Mouse (Mus musculus): ENCODE measurements around the gene Fbxw8. TPM values are rescaled to one million over a fixed set of nuclear protein-coding genes. Genes with fewer than 3 reads are reported as not detected.

The Fbxw8 gene
- polyA plus RNA-seq, 1 experiment from 2014 or later: 31.2 TPM

Other genes with a start within 250 kb of the Fbxw8 start
- gene Fbxo21, start 178.7 kb downstream of the Fbxw8 start, polyA plus RNA-seq (2016; fragmentation: Nextera tagmentation; extraction: Ambion mirVana): 72.2 and 73.5 TPM in 2 replicates
- gene Tesc, start 127.7 kb downstream of the Fbxw8 start, polyA plus RNA-seq (2016; fragmentation: Nextera tagmentation; extraction: Ambion mirVana): 10.0 and 19.0 TPM in 2 replicates
- gene Hrk, start 9.2 kb upstream of the Fbxw8 start, polyA plus RNA-seq (2016; fragmentation: Nextera tagmentation; extraction: Ambion mirVana): not detected in 2 replicates
- gene Rnft2, start 89.7 kb upstream of the Fbxw8 start, polyA plus RNA-seq (2016; fragmentation: Nextera tagmentation; extraction: Ambion mirVana): 2.3 and 3.7 TPM in 2 replicates
- gene 2410131K14Rik, start 89.8 kb upstream of the Fbxw8 start, polyA plus RNA-seq (2016; fragmentation: Nextera tagmentation; extraction: Ambion mirVana): 7.5 and 9.3 TPM in 2 replicates

Measured in heart, embryonic 10.5 days (tissue).